Mouse (Mus musculus) hindbrain, embryonic 15.5 days (tissue): Measurements from ENCODE around the gene Zfp618. TPM values are rescaled to one million over a fixed set of nuclear protein-coding genes. Genes with fewer than 3 reads are reported as not detected.
A peak's percentile ranks its signal among the peaks of the same experiment; 100 is the strongest.

Experiments
- ATAC-seq: fragments of 200-750 bp; cut with Nextera tagmentation; 2 replicates; pipeline ENCODE4 v1.8.0; 2017; ENCODE audit warnings: low read depth, moderate number of reproducible peaks, moderate TSS enrichment; ENCODE audit not compliant: low FRiP score
- H3K27ac ChIP-seq: fragments of 300-500 bp; sonication (generic); replicated peaks from 2 replicates; pipeline ENCODE4 v1.5.1; 2015; ENCODE audit warnings: mild to moderate bottlenecking, inconsistent platforms
- H3K27me3 ChIP-seq: fragments of 300-500 bp; sonication (generic); 2 replicates; pipeline ENCODE4 v1.6.1; 2015; ENCODE audit warnings: control low read depth, inconsistent platforms
- H3K36me3 ChIP-seq: fragments of 300-500 bp; sonication (generic); 2 replicates; pipeline ENCODE4 v1.6.1; 2015; ENCODE audit warnings: control low read depth, inconsistent platforms
- H3K4me1 ChIP-seq: fragments of 300-500 bp; sonication (generic); replicated peaks from 2 replicates; pipeline ENCODE4 v1.6.1; 2015; ENCODE audit warnings: control low read depth, inconsistent platforms
- H3K4me2 ChIP-seq: fragments of 300-500 bp; sonication (generic); 2 replicates; pipeline ENCODE4 v1.6.1; 2015; ENCODE audit warnings: moderate library complexity, mild to moderate bottlenecking, inconsistent platforms
- H3K4me3 ChIP-seq: fragments of 300-500 bp; sonication (generic); 2 replicates; pipeline ENCODE4 v1.5.1; 2015; ENCODE audit warnings: mild to moderate bottlenecking, inconsistent platforms
- H3K9ac ChIP-seq: fragments of 300-500 bp; sonication (generic); 2 replicates; pipeline ENCODE4 v1.6.1; 2015; ENCODE audit warnings: inconsistent platforms
- H3K9me3 ChIP-seq: fragments of 300-500 bp; sonication (generic); 2 replicates; pipeline ENCODE4 v1.6.1; 2016; ENCODE audit warnings: control low read depth, inconsistent platforms
- WGBS: fragments of 180-500 bp; shearing (Covaris S2); methylation state at CpG from one replicate; pipeline ENCODE4 v1.1.7; 2015; 5-methylcytosine and 5-hydroxymethylcytosine counted together
- polyA plus RNA-seq: library from polyadenylated mRNA; unstranded; fragments of >200 nt; fragmentation: Nextera tagmentation; extraction: Ambion mirVana; gene quantifications from 2 replicates; pipeline ENCODE4 v1.2.1, GENCODE M21; 2015

Gene Zfp618
- polyA plus RNA-seq, 1 experiment from 2014 or later = 27.2 TPM

GRCm38 (mm10) chr4:63089484-63089883 lies 124.1 kb downstream of the Zfp618 start:
- no peak overlapping the region for H3K4me3 ChIP-seq
- H3K27me3 ChIP-seq = no peaks in the 10 kb centered on the region
- peaks cover 8% of the 10 kb centered on the region for H3K4me1 ChIP-seq
- 75% methylated on average over 1 of the region's 1 CpGs for WGBS
- H3K4me2 ChIP-seq = no peak overlapping the region
- no peak overlapping the region for H3K9ac ChIP-seq
- ATAC-seq = no peak
- H3K27ac ChIP-seq = no peak overlapping the region
- no peaks in the 10 kb centered on the region for H3K9me3 ChIP-seq
- peaks cover 14% of the 10 kb centered on the region; the same call in 1 of the 2 replicates for H3K36me3 ChIP-seq

- Histone ChIP-seq H3K27me3 (no peaks in the 10 kb centered on the region), H3K4me1 (no peaks in the 10 kb centered on the region), H3K9ac (no peak overlapping the region), H3K9me3 (no peaks in the 10 kb centered on the region), H3K4me2 (no peak overlapping the region), H3K36me3 (peaks cover 14% of the 10 kb centered on the region; the same call in 1 of the 2 replicates), H3K27ac (no peak overlapping the region), H3K4me3 (no peak overlapping the region)
- WGBS = 87% methylated on average over 5 of the region's 5 CpGs
- no peak for ATAC-seq
These were observed 125.8 kb downstream of the Zfp618 start for GRCm38 (mm10) chr4:63091151-63091550.

GRCm38 (mm10) chr4:63097603-63098002 lies 132.2 kb downstream of the Zfp618 start:
- Histone ChIP-seq H3K36me3 (peaks cover 31% of the 10 kb centered on the region), H3K4me2 (no peak overlapping the region), H3K4me1 (no peaks in the 10 kb centered on the region), H3K4me3 (no peak overlapping the region), H3K27ac (no peak overlapping the region), H3K9ac (no peak overlapping the region), H3K27me3 (no peaks in the 10 kb centered on the region), H3K9me3 (no peaks in the 10 kb centered on the region)
- no peak for ATAC-seq
- 88% methylated on average over 1 of the region's 1 CpGs for WGBS

GRCm38 (mm10) chr4:63100478-63100877 lies 135.1 kb downstream of the Zfp618 start:
- H3K4me1 ChIP-seq = no peaks in the 10 kb centered on the region
- no peaks in the 10 kb centered on the region for H3K27me3 ChIP-seq
- H3K9ac ChIP-seq = no peak overlapping the region
- H3K27ac ChIP-seq = no peak overlapping the region
- 86% methylated on average over 11 of the region's 11 CpGs for WGBS
- H3K4me2 ChIP-seq = no peak overlapping the region
- H3K4me3 ChIP-seq = no peak overlapping the region
- no peaks in the 10 kb centered on the region for H3K9me3 ChIP-seq
- peaks cover 40% of the 10 kb centered on the region for H3K36me3 ChIP-seq
- no peak for ATAC-seq

- Histone ChIP-seq H3K4me1 (no peaks in the 10 kb centered on the region), H3K27me3 (no peaks in the 10 kb centered on the region), H3K36me3 (peaks cover 34% of the 10 kb centered on the region), H3K9me3 (no peaks in the 10 kb centered on the region), H3K4me2 (no peak overlapping the region), H3K27ac (no peak overlapping the region), H3K9ac (no peak overlapping the region), H3K4me3 (no peak overlapping the region)
- ATAC-seq = no peak
- 92% methylated on average over 4 of the region's 4 CpGs for WGBS
These were observed 136.7 kb downstream of the Zfp618 start for GRCm38 (mm10) chr4:63102025-63102424.

- H3K9me3 ChIP-seq = no peaks in the 10 kb centered on the region
- H3K9ac ChIP-seq = no peak overlapping the region
- H3K36me3 ChIP-seq = peaks cover 17% of the 10 kb centered on the region; the same call in 1 of the 2 replicates
- no peak overlapping the region for H3K4me3 ChIP-seq
- WGBS = 95% methylated on average over 8 of the region's 8 CpGs
- no peak overlapping the region for H3K27ac ChIP-seq
- no peaks in the 10 kb centered on the region for H3K4me1 ChIP-seq
- H3K27me3 ChIP-seq = no peaks in the 10 kb centered on the region
- no peak overlapping the region for H3K4me2 ChIP-seq
- no peak for ATAC-seq
These were observed 140.3 kb downstream of the Zfp618 start for GRCm38 (mm10) chr4:63105651-63106050.

GRCm38 (mm10) chr4:63118639-63119437 lies 153.5 kb downstream of the Zfp618 start:
- H3K4me1 ChIP-seq = no peaks in the 10 kb centered on the region
- H3K9ac ChIP-seq = no peak overlapping the region
- no peaks in the 10 kb centered on the region for H3K27me3 ChIP-seq
- H3K4me2 ChIP-seq = no peak overlapping the region
- peak; percentile 85 for ATAC-seq
- no peak overlapping the region for H3K4me3 ChIP-seq
- H3K27ac ChIP-seq = no peak overlapping the region
- peaks cover 12% of the 10 kb centered on the region for H3K36me3 ChIP-seq
- H3K9me3 ChIP-seq = no peaks in the 10 kb centered on the region
- 91% methylated on average over 5 of the region's 5 CpGs for WGBS

GRCm38 (mm10) chr4:63124861-63125466 lies 159.6 kb downstream of the Zfp618 start:
- peaks cover 12% of the 10 kb centered on the region for H3K36me3 ChIP-seq
- no peaks in the 10 kb centered on the region for H3K9me3 ChIP-seq
- no peak overlapping the region for H3K27ac ChIP-seq
- ATAC-seq = no peak
- no peaks in the 10 kb centered on the region for H3K4me1 ChIP-seq
- H3K27me3 ChIP-seq = no peaks in the 10 kb centered on the region
- no peak overlapping the region for H3K4me3 ChIP-seq
- 69% methylated on average over 8 of the region's 8 CpGs for WGBS
- H3K9ac ChIP-seq = no peak overlapping the region
- no peak overlapping the region for H3K4me2 ChIP-seq

- peaks cover 19% of the 10 kb centered on the region for H3K36me3 ChIP-seq
- H3K4me2 ChIP-seq = no peak overlapping the region
- no peak overlapping the region for H3K27ac ChIP-seq
- no peaks in the 10 kb centered on the region for H3K4me1 ChIP-seq
- no peak overlapping the region for H3K4me3 ChIP-seq
- H3K9me3 ChIP-seq = no peaks in the 10 kb centered on the region
- H3K27me3 ChIP-seq = no peaks in the 10 kb centered on the region
- peak; percentile 45; the same call in 1 of the 2 replicates for ATAC-seq
- H3K9ac ChIP-seq = no peak overlapping the region
- WGBS = 92% methylated on average over 5 of the region's 5 CpGs
These were observed 164.7 kb downstream of the Zfp618 start for GRCm38 (mm10) chr4:63129891-63130624.

- Histone ChIP-seq H3K4me2 (no peak overlapping the region), H3K27me3 (no peaks in the 10 kb centered on the region), H3K9ac (no peak overlapping the region), H3K4me1 (no peaks in the 10 kb centered on the region), H3K9me3 (peaks cover 3% of the 10 kb centered on the region; the same call in 1 of the 2 replicates), H3K36me3 (no peaks in the 10 kb centered on the region), H3K27ac (no peak overlapping the region), H3K4me3 (no peak overlapping the region)
- no peak for ATAC-seq
- WGBS = 92% methylated on average over 6 of the region's 6 CpGs
These were observed 181.9 kb downstream of the Zfp618 start for GRCm38 (mm10) chr4:63147268-63147667.

GRCm38 (mm10) chr4:63151127-63151526 lies 185.8 kb downstream of the Zfp618 start:
- Histone ChIP-seq H3K4me3 (no peak overlapping the region), H3K9me3 (peaks cover 3% of the 10 kb centered on the region; the same call in 1 of the 2 replicates), H3K27ac (no peak overlapping the region), H3K4me2 (no peak overlapping the region), H3K9ac (no peak overlapping the region), H3K36me3 (no peaks in the 10 kb centered on the region), H3K27me3 (no peaks in the 10 kb centered on the region), H3K4me1 (no peaks in the 10 kb centered on the region)
- no peak for ATAC-seq
- WGBS = 95% methylated on average over 6 of the region's 6 CpGs

- 70% methylated on average over 4 of the region's 4 CpGs for WGBS
- H3K27me3 ChIP-seq = no peaks in the 10 kb centered on the region
- ATAC-seq = no peak
- H3K4me3 ChIP-seq = no peak overlapping the region
- H3K4me1 ChIP-seq = no peaks in the 10 kb centered on the region
- no peaks in the 10 kb centered on the region for H3K9me3 ChIP-seq
- H3K4me2 ChIP-seq = no peak overlapping the region
- H3K9ac ChIP-seq = no peak overlapping the region
- no peaks in the 10 kb centered on the region for H3K36me3 ChIP-seq
- H3K27ac ChIP-seq = no peak overlapping the region
These were observed 188.7 kb downstream of the Zfp618 start for GRCm38 (mm10) chr4:63154028-63154427.
